Mouse (Mus musculus) heart, postnatal 36 days (tissue): ENCODE measurements around the gene Sox11. TPM values are rescaled to one million over a fixed set of nuclear protein-coding genes. Genes with fewer than 3 reads are reported as not detected.

ENCODE experiments used
- DNase-seq, 2 experiments: peaks; one replicate each; pipeline ENCODE4 v3.0.0; 2021 to 2022
- intact Hi-C: fragments of 180-260 bp; cut with DNase I; formaldehyde crosslinking; loops from one replicate; pipeline ENCODE4 v1.15.1; 2025
- total RNA-seq, 2 experiments: library from RNA; stranded (reverse); gene quantifications; 2 replicates each; pipeline ENCODE4 v1.2.3; 2021

Sox11 gene
- under 1 TPM; 0.03 to 0.11 TPM for total RNA-seq

GRCm38 (mm10) chr12:27341871-27342690 is at the start of gene Sox11:
Gene Sox11, minus strand, starts transcription at chr12:27342574.
- DNase-seq = peak; percentile 25 to 31
- intact Hi-C loops = loop anchor here (2.0 to 10.0 kb wide), 2 partner anchors 253 to 1091 kb away; no protein-coding TSS in a partner anchor

GRCm38 (mm10) chr12:27391652-27392305 is 49.4 kb upstream of the Sox11 start:
- intact Hi-C loops = no loop called here
- no peak for DNase-seq

GRCm38 (mm10) chr12:27390439-27390838 is 48.1 kb upstream of the Sox11 start:
- intact Hi-C loops = no loop called here
- no peak for DNase-seq

- intact Hi-C loops = no loop called here
- DNase-seq = no peak
Measured at GRCm38 (mm10) chr12:27389429-27389828, 47.1 kb upstream of the Sox11 start.

GRCm38 (mm10) chr12:27372505-27372904 is 30.1 kb upstream of the Sox11 start:
- DNase-seq = no peak
- intact Hi-C loops = no loop called here

- intact Hi-C loops = no loop called here
- peak; percentile 8 to 15 for DNase-seq
Measured at GRCm38 (mm10) chr12:27370756-27371155, 28.4 kb upstream of the Sox11 start.

- intact Hi-C loops = no loop called here
- no peak for DNase-seq
Measured at GRCm38 (mm10) chr12:27367476-27367875, 25.1 kb upstream of the Sox11 start.

GRCm38 (mm10) chr12:27363840-27364640 is 21.7 kb upstream of the Sox11 start:
- no peak for DNase-seq
- intact Hi-C loops = no loop called here

- DNase-seq = peak; percentile 28 to 45
- intact Hi-C loops = no loop called here
Measured at GRCm38 (mm10) chr12:27357076-27357637, 14.8 kb upstream of the Sox11 start.

GRCm38 (mm10) chr12:27356571-27356970 is 14.2 kb upstream of the Sox11 start:
- intact Hi-C loops = no loop called here
- DNase-seq = no peak

GRCm38 (mm10) chr12:27343606-27344410 is 1.4 kb upstream of the Sox11 start:
- intact Hi-C loops = loop anchor here (2.0 to 10.0 kb wide), 2 partner anchors 251 to 1089 kb away; no protein-coding TSS in a partner anchor
- DNase-seq = no peak

- peak; percentile 42 to 44 for DNase-seq
- intact Hi-C loops = loop anchor here (2.0 to 10.0 kb wide), 2 partner anchors 252 to 1090 kb away; no protein-coding TSS in a partner anchor
Measured at GRCm38 (mm10) chr12:27342691-27343605, 574 bp upstream of the Sox11 start.

- DNase-seq = peak; percentile 11 to 12
- intact Hi-C loops = loop anchor here (10.0 kb wide), 1 partner anchor 254 kb away; no protein-coding TSS in a partner anchor
Measured at GRCm38 (mm10) chr12:27341130-27341870, 1.1 kb downstream of the Sox11 start.

GRCm38 (mm10) chr12:27340451-27341035 is 1.8 kb downstream of the Sox11 start:
- DNase-seq = no peak
- intact Hi-C loops = loop anchor here (10.0 kb wide), 1 partner anchor 254 kb away; no protein-coding TSS in a partner anchor

- peak; percentile 10 to 23 for DNase-seq
Measured at GRCm38 (mm10) chr12:27339171-27339751, 3.1 kb downstream of the Sox11 start.

GRCm38 (mm10) chr12:27338721-27339170 is 3.6 kb downstream of the Sox11 start:
- intact Hi-C loops = no loop called here
- peak; percentile 11 to 13 for DNase-seq

More at GRCm38 (mm10) chr12:27339171-27339751, 3.1 kb downstream of the Sox11 start:
- intact Hi-C loops = no loop called here

GRCm38 (mm10) chr12:27338116-27338515 is 4.3 kb downstream of the Sox11 start:
- no peak for DNase-seq
- intact Hi-C loops = no loop called here
